Mouse (Mus musculus): Measurements from ENCODE around the gene Tnfrsf1b. TPM values are rescaled to one million over a fixed set of nuclear protein-coding genes. Genes with fewer than 3 reads are reported as not detected.
A peak's percentile ranks its signal among the peaks of the same experiment; 100 is the strongest.

Gene Tnfrsf1b
- 5.9 and 6.4 TPM in 2 replicates for polyA plus RNA-seq (2015; fragmentation: Nextera tagmentation; extraction: Ambion mirVana)

GRCm38 (mm10) chr4:145246173-145247011, at the start of gene Tnfrsf1b:
Gene Tnfrsf1b (minus strand): TSS chr4:145246870.
- Histone ChIP-seq H3K4me3 (replicated peaks) (peak within 1 kb of the TSS; percentile 55), H3K27me3 (replicated peaks) (peaks cover 10% of the 10 kb centered on the region; the same call in 1 of the 2 replicates), H3K9ac (peak within 1 kb of the TSS; percentile 39; the same call in 1 of the 2 replicates), H3K9me3 (no peaks in the 10 kb centered on the region), H3K36me3 (no peaks in the 10 kb centered on the region), H3K4me1 (peaks cover 7% of the 10 kb centered on the region; the same call in 1 of the 2 replicates), H3K27ac (no peak within 1 kb of the TSS), H3K4me2 (peak within 1 kb of the TSS; percentile 96)
- ATAC-seq (ENCODE audit: insufficient read depth, low FRiP score, low read depth): peak; percentile 80
- WGBS: 2% methylated on average over 46 of the region's 47 CpGs

DNA sequence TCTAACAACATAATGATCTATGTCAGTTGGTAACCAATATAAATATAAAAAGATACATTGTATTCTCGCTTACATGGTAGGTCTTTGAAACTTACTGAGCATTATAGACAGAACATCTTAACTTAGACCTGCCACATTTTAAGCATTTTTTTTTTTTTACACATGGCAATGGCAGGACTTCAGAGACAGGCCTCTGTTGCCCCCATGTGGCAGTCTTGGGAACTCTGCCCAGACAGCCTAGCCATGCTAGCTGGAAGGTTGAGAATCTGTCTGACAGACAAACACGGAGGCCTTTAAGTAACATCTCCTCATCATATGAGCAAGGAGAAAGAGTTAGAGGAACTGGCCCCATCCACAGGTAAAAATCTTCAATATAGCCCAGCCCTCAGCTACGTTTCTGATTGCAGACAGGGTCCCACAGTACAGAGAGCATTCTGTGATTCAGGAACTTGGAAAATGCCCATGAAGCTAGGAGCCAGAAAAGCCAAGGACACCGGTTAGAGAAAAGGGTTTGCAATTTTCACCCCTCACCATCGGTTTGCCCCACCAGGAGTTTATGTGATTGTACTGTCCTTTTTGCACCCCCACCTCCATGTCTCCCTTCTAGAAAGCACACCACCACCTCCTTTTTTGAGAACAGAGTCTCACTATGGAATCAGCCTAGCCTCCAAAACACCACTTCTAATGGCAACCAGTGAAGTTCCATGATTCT, 49.1 kb upstream of the Tnfrsf1b start:
- 39% methylated on average over 5 of the region's 5 CpGs for WGBS
- Histone ChIP-seq H3K27ac (no peak overlapping the region), H3K36me3 (no peaks in the 10 kb centered on the region), H3K27me3 (replicated peaks) (no peaks in the 10 kb centered on the region), H3K4me3 (replicated peaks) (no peak overlapping the region), H3K4me2 (no peak overlapping the region), H3K9ac (no peak overlapping the region), H3K9me3 (no peaks in the 10 kb centered on the region), H3K4me1 (no peaks in the 10 kb centered on the region)
- no peak for ATAC-seq (ENCODE audit: insufficient read depth, low FRiP score, low read depth)

DNA sequence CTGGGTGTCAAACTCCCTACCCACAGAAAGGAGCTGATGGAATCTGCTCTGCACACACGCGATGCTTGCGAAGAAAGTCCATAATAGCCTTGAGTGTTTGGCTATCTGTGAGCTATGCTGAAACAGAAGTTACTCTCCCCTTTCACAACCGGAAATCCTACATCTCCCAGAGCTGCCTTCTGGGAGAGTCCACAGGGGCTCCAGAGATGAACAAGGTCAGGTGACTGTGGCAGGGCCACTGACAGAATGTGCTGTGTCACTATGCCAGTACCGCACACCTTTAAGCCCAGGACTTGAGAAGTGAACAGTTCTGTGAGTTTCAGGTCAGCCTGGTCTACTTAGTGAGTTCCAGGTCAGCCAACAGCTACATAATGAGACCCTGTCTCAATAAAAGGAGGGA, 47.9 kb upstream of the Tnfrsf1b start:
- Histone ChIP-seq H3K27me3 (replicated peaks) (no peaks in the 10 kb centered on the region), H3K4me3 (replicated peaks) (no peak overlapping the region), H3K27ac (no peak overlapping the region), H3K4me1 (no peaks in the 10 kb centered on the region), H3K9ac (no peak overlapping the region), H3K4me2 (no peak overlapping the region), H3K36me3 (no peaks in the 10 kb centered on the region), H3K9me3 (no peaks in the 10 kb centered on the region)
- WGBS: 77% methylated on average over 5 of the region's 5 CpGs
- ATAC-seq (ENCODE audit: insufficient read depth, low FRiP score, low read depth): no peak

- no peaks in the 10 kb centered on the region for H3K36me3 ChIP-seq
- no peak overlapping the region for H3K4me2 ChIP-seq
- WGBS: 48% methylated on average over 4 of the region's 4 CpGs
- no peak overlapping the region for H3K9ac ChIP-seq
- ATAC-seq (ENCODE audit: insufficient read depth, low FRiP score, low read depth): peak; percentile 65
- H3K4me1 ChIP-seq: no peaks in the 10 kb centered on the region
- no peaks in the 10 kb centered on the region for H3K27me3 ChIP-seq (replicated peaks)
- H3K4me3 ChIP-seq (replicated peaks): no peak overlapping the region
- H3K27ac ChIP-seq: no peak overlapping the region
- no peaks in the 10 kb centered on the region for H3K9me3 ChIP-seq
These were observed 39.9 kb upstream of the Tnfrsf1b start for GRCm38 (mm10) chr4:145286369-145287120.

DNA sequence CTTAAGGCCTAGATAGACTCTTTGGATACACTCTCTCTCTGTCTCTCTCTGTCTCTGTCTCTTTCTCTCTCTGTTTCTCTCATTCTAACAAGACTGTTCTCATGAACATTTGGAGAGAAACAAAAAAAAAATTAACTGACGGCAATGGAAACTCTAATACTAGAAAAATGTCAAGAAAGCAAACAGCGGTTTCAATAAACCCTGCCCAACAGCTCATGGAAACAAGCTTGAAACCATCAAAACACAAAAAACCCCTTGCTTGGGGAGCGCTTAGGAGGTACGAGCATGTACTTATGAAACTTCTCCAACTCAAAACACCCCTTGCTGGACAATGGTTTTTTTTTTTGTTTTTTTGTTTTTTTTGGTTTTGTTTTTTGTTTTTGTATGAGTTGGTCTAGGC, 38.0 kb upstream of the Tnfrsf1b start:
- no peaks in the 10 kb centered on the region for H3K36me3 ChIP-seq
- no peak overlapping the region for H3K4me2 ChIP-seq
- H3K4me3 ChIP-seq (replicated peaks): no peak overlapping the region
- H3K9ac ChIP-seq: no peak overlapping the region
- no peaks in the 10 kb centered on the region for H3K4me1 ChIP-seq
- no peaks in the 10 kb centered on the region for H3K27me3 ChIP-seq (replicated peaks)
- 91% methylated on average over 4 of the region's 4 CpGs for WGBS
- ATAC-seq (ENCODE audit: insufficient read depth, low FRiP score, low read depth): no peak
- H3K27ac ChIP-seq: no peak overlapping the region
- no peaks in the 10 kb centered on the region for H3K9me3 ChIP-seq

DNA sequence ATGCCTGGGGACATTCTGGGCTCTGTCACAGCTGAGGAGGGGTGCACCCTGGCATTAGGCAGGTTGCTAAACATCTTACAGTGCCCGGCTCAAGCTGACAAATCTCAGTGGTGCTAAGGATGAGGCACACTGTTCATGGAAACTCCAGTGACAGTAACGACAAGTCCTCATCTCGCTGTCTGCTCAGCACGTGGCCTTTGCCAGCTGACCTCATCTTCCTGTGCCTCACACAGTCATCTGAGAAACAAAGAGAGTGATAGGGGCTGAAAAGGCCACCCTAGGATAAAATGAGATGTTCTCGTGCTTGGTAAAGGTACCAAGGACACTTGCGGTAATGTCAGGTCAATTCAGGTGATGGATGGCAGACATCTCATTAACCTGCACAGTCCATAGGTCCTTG, 36.8 kb upstream of the Tnfrsf1b start:
- Histone ChIP-seq H3K4me2 (no peak overlapping the region), H3K27ac (no peak overlapping the region), H3K9ac (no peak overlapping the region), H3K4me1 (no peaks in the 10 kb centered on the region), H3K4me3 (replicated peaks) (no peak overlapping the region), H3K36me3 (no peaks in the 10 kb centered on the region), H3K9me3 (no peaks in the 10 kb centered on the region), H3K27me3 (replicated peaks) (no peaks in the 10 kb centered on the region)
- 70% methylated on average over 6 of the region's 6 CpGs for WGBS
- no peak for ATAC-seq (ENCODE audit: insufficient read depth, low FRiP score, low read depth)

DNA sequence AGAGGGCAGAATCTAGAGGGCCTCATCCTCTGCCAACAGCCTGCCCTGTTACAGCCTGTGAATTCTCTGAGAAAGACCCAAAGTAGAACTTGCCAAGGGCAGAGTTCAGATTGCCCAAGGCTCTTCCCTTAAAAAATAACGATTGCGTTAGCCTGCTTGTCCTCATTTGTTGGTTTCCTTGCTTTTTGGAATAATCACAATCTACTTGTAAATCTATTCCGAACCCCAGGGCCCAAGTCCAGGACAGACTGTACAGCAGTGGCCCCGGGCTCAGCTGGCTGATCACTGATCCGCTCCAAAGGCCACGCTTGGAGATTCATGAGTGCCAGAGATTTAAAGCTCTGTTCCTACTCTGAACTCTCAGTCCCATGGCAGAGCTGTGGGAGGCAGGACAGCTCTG, 34.3 kb upstream of the Tnfrsf1b start:
- ATAC-seq (ENCODE audit: insufficient read depth, low FRiP score, low read depth): no peak
- Histone ChIP-seq H3K4me1 (no peaks in the 10 kb centered on the region), H3K4me3 (replicated peaks) (no peak overlapping the region), H3K27ac (no peak overlapping the region), H3K36me3 (no peaks in the 10 kb centered on the region), H3K9me3 (no peaks in the 10 kb centered on the region), H3K4me2 (no peak overlapping the region), H3K9ac (no peak overlapping the region), H3K27me3 (replicated peaks) (no peaks in the 10 kb centered on the region)
- WGBS: 92% methylated on average over 6 of the region's 6 CpGs

- Histone ChIP-seq H3K4me3 (replicated peaks) (no peak overlapping the region), H3K27ac (no peak overlapping the region), H3K4me2 (no peak overlapping the region), H3K9me3 (no peaks in the 10 kb centered on the region), H3K4me1 (no peaks in the 10 kb centered on the region), H3K27me3 (replicated peaks) (no peaks in the 10 kb centered on the region), H3K9ac (no peak overlapping the region), H3K36me3 (no peaks in the 10 kb centered on the region)
- WGBS: 47% methylated on average over 3 of the region's 3 CpGs
- peak; percentile 38 for ATAC-seq (ENCODE audit: insufficient read depth, low FRiP score, low read depth)
These were observed 32.2 kb upstream of the Tnfrsf1b start for GRCm38 (mm10) chr4:145278724-145279370.

GRCm38 (mm10) chr4:145278231-145278630, 31.6 kb upstream of the Tnfrsf1b start:
- H3K9me3 ChIP-seq: no peaks in the 10 kb centered on the region
- H3K4me2 ChIP-seq: no peak overlapping the region
- no peak for ATAC-seq (ENCODE audit: insufficient read depth, low FRiP score, low read depth)
- H3K4me1 ChIP-seq: no peaks in the 10 kb centered on the region
- WGBS: 78% methylated on average over 2 of the region's 2 CpGs
- H3K36me3 ChIP-seq: no peaks in the 10 kb centered on the region
- H3K9ac ChIP-seq: no peak overlapping the region
- no peak overlapping the region for H3K27ac ChIP-seq
- H3K4me3 ChIP-seq (replicated peaks): no peak overlapping the region
- no peaks in the 10 kb centered on the region for H3K27me3 ChIP-seq (replicated peaks)

- no peak overlapping the region for H3K4me2 ChIP-seq
- no peaks in the 10 kb centered on the region for H3K4me1 ChIP-seq
- H3K27ac ChIP-seq: no peak overlapping the region
- H3K9ac ChIP-seq: no peak overlapping the region
- no peaks in the 10 kb centered on the region for H3K36me3 ChIP-seq
- H3K27me3 ChIP-seq (replicated peaks): no peaks in the 10 kb centered on the region
- H3K9me3 ChIP-seq: no peaks in the 10 kb centered on the region
- no peak for ATAC-seq (ENCODE audit: insufficient read depth, low FRiP score, low read depth)
- no peak overlapping the region for H3K4me3 ChIP-seq (replicated peaks)
- 79% methylated on average over 6 of the region's 6 CpGs for WGBS
These were observed 29.9 kb upstream of the Tnfrsf1b start for GRCm38 (mm10) chr4:145276368-145277249.

DNA sequence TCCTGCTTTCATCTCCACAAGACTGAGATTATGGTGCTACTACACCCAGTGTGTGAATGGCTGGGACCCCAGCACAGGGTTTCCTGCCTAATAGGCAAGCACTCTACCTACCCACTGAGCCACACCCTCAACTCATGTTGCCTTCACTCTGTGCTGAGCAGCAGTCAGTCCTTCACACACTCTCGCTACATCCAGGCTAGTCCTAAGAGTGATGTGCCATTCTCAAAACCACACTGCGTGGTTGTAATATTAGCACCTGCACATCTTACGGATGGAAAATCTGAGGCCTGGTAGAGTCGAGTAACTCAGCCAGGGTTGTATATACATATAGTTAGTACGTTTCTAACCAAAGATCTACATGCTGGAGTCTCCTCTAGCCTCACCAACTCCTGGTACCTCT, 28.2 kb upstream of the Tnfrsf1b start:
- H3K9ac ChIP-seq: no peak overlapping the region
- no peaks in the 10 kb centered on the region for H3K4me1 ChIP-seq
- H3K27me3 ChIP-seq (replicated peaks): no peaks in the 10 kb centered on the region
- no peaks in the 10 kb centered on the region for H3K36me3 ChIP-seq
- H3K9me3 ChIP-seq: no peaks in the 10 kb centered on the region
- no peak overlapping the region for H3K27ac ChIP-seq
- H3K4me3 ChIP-seq (replicated peaks): no peak overlapping the region
- WGBS: 92% methylated on average over 5 of the region's 5 CpGs
- ATAC-seq (ENCODE audit: insufficient read depth, low FRiP score, low read depth): no peak
- no peak overlapping the region for H3K4me2 ChIP-seq
